Mouse (Mus musculus): Measurements from ENCODE around the gene Fam155a. TPM values are rescaled to one million over a fixed set of nuclear protein-coding genes. Genes with fewer than 3 reads are reported as not detected.

The Fam155a gene
- polyA plus RNA-seq, 1 experiment from 2014 or later: 12.6 TPM

DNA sequence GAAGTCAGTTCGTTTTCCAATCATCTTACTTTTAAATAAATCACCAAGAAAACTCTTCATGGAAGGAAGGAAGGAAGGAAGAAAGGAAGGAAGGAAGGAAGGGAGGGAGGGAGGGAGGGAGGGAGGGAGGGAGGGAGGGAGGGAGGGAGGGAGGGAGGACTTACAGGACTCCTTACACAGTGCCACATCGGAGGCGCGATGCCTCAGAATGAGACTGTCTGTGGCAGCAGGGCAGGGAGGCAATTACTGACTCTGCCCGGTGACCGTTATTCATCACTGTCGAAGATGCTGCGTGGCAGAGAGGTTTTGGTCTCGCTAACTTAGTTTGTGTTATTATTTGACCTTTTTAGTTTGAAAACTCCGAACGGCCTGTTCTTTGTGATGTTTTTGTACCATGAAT lies 312.3 kb downstream of the Fam155a start:
- H3K36me3 ChIP-seq: no peaks in the 10 kb centered on the region
- WGBS: 69% methylated on average over 11 of the region's 11 CpGs
- ATAC-seq (ENCODE audit: low FRiP score): no peak

DNA sequence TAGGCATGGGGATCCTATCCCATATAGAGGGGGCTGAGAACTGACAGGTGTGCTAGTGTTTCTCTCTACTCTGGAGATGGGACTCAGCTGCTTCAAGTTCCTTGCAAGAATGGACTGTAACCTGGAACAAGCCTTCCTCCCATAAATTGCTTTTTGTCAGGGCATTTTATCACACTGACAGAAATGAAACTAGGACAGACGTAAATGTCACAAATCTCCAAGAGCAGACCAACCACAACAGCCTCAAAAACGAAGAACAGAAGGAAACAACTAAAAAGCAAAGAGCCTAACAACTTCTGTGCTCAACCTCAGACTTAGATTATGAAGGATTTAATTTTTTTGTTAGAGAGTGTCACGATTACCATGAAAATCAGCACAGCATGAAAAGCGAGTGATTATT lies 315.8 kb downstream of the Fam155a start:
- no peaks in the 10 kb centered on the region for H3K36me3 ChIP-seq
- H3K9me3 ChIP-seq (replicated peaks): no peaks in the 10 kb centered on the region
- no peak for ATAC-seq (ENCODE audit: low FRiP score)
- no peak overlapping the region for H3K4me2 ChIP-seq (replicated peaks)
- no peak overlapping the region for H3K4me3 ChIP-seq
- no peak overlapping the region for H3K9ac ChIP-seq
- no peaks in the 10 kb centered on the region for H3K27me3 ChIP-seq
- WGBS: 80% methylated on average over 4 of the region's 4 CpGs
- H3K27ac ChIP-seq: no peak overlapping the region
- H3K4me1 ChIP-seq: no peaks in the 10 kb centered on the region

More for the DNA sequence above, 312.3 kb downstream of the Fam155a start:
- no peaks in the 10 kb centered on the region for H3K9me3 ChIP-seq (replicated peaks)
- no peak overlapping the region for H3K4me3 ChIP-seq
- no peak overlapping the region for H3K27ac ChIP-seq
- no peak overlapping the region for H3K9ac ChIP-seq
- H3K4me1 ChIP-seq: no peaks in the 10 kb centered on the region
- no peak overlapping the region for H3K4me2 ChIP-seq (replicated peaks)
- H3K27me3 ChIP-seq: no peaks in the 10 kb centered on the region

DNA sequence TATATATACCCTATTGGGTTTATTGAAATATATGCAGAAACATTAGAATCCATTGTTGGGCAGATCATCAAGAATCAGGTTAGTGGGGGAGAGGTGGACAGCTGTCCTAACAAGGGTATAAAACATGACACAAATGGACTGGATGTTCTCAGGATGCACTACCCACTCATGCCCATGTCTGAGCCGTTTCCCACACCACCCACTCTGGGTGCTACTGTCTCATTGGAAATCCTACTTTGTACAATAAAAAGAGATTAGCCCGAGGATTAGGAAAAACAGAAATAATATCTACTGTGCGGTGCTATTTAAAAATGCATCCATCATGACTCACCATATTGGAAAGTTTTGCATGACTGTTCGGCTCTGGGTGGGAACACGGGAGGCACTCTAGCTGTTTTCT lies 317.2 kb downstream of the Fam155a start:
- Histone ChIP-seq H3K27me3 (no peaks in the 10 kb centered on the region), H3K9me3 (replicated peaks) (no peaks in the 10 kb centered on the region), H3K36me3 (no peaks in the 10 kb centered on the region), H3K4me3 (no peak overlapping the region), H3K9ac (no peak overlapping the region), H3K4me1 (peaks cover under 1% of the 10 kb centered on the region; the same call in 1 of the 2 replicates), H3K27ac (no peak overlapping the region), H3K4me2 (replicated peaks) (no peak overlapping the region)
- no peak for ATAC-seq (ENCODE audit: low FRiP score)
- 92% methylated on average over 5 of the region's 5 CpGs for WGBS

DNA sequence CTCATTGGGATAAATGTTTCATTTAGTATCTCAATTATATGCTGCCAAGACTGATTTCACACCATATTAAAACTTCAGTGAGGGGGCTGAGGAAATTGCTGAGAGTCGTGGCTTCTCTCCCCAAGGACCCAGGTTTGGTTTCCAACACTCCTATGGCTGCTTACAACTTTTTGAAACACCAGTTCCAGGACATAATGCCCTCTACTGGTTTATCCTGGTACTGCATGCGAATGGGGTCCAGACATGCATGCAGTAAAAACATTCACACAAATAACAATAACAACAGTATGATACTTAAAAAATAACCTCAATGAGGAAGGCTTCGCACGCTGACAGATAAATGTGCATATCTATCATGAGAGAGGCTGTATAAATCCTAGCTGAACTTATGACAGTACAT lies 319.4 kb downstream of the Fam155a start:
- Histone ChIP-seq H3K4me2 (replicated peaks) (no peak overlapping the region), H3K9me3 (replicated peaks) (no peaks in the 10 kb centered on the region), H3K27ac (no peak overlapping the region), H3K36me3 (no peaks in the 10 kb centered on the region), H3K9ac (no peak overlapping the region), H3K4me3 (no peak overlapping the region), H3K27me3 (no peaks in the 10 kb centered on the region), H3K4me1 (peaks cover 6% of the 10 kb centered on the region; the same call in 1 of the 2 replicates)
- WGBS: 61% methylated on average over 4 of the region's 4 CpGs
- no peak for ATAC-seq (ENCODE audit: low FRiP score)

DNA sequence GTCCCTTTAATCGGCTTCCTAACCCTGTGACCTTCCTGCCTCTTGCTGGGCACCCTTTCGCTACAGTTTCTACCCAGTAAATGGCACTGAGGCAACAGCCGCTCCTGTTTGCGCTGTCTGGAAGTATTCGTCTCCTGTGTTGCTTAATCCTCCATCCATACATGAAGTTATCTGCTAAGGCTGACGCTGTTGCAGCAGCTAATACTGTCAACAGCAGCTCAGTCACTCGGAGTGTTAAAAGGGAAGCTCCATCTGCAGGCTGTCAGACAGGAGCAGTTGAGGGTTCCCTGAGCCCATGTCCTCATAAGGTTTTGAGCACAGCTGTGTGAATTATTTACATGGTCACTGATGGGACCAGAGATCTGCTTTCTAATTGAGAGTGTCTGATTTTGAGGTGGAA lies 322.3 kb downstream of the Fam155a start:
- 72% methylated on average over 7 of the region's 7 CpGs for WGBS
- H3K9ac ChIP-seq: no peak overlapping the region

DNA sequence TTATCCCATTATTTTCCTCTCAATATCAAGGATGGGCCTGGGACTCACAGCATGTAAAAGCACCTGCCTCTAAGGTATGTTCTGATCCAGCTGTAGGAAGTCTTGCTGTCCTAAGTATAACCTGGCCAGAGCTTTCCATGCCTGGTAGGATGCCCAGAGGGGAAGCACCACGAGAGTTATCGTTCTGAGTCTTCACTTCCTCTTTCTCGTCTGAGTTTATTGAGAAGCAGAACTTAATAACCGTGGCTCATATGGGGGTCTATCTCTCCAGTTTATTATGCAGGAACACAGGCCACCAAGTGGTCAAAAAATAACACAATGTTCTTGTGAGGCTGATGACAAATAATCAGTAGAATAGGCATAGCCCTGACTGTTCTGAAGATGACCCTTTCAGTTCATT lies 333.1 kb downstream of the Fam155a start:
- WGBS: 91% methylated on average over 4 of the region's 4 CpGs
- no peaks in the 10 kb centered on the region for H3K9me3 ChIP-seq (replicated peaks)
- no peak overlapping the region for H3K4me3 ChIP-seq
- no peak overlapping the region for H3K4me2 ChIP-seq (replicated peaks)
- H3K27ac ChIP-seq: no peak overlapping the region
- no peaks in the 10 kb centered on the region for H3K27me3 ChIP-seq
- no peaks in the 10 kb centered on the region for H3K4me1 ChIP-seq
- H3K9ac ChIP-seq: no peak overlapping the region
- no peak for ATAC-seq (ENCODE audit: low FRiP score)
- no peaks in the 10 kb centered on the region for H3K36me3 ChIP-seq

More for the DNA sequence above, 322.3 kb downstream of the Fam155a start:
- Histone ChIP-seq H3K4me3 (no peak overlapping the region), H3K4me2 (replicated peaks) (no peak overlapping the region), H3K36me3 (no peaks in the 10 kb centered on the region), H3K4me1 (peaks cover 6% of the 10 kb centered on the region; the same call in 1 of the 2 replicates), H3K9me3 (replicated peaks) (no peaks in the 10 kb centered on the region), H3K27ac (no peak overlapping the region), H3K27me3 (no peaks in the 10 kb centered on the region)
- no peak for ATAC-seq (ENCODE audit: low FRiP score)

DNA sequence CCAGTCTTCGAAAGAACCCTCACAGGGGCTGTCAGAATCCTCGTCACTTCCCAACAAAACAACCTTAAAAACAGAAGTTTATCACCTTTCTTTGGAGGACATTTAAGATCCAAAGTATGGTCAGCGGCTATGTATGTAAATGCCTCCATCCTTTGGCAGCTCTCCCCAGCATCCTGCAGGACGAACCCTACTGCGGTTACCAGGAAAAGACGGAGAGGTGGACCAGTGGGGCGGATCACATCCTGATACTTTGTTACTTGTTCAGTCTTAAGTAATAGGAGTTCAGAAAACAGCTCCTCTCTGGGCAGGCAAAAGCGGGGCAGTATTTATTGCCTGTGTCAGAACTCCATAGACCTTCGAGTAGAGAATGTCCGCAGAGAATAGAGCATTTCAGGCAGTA lies 335.5 kb downstream of the Fam155a start:
- Histone ChIP-seq H3K4me3 (no peak overlapping the region), H3K9me3 (replicated peaks) (no peaks in the 10 kb centered on the region), H3K9ac (no peak overlapping the region), H3K27me3 (no peaks in the 10 kb centered on the region), H3K4me1 (no peaks in the 10 kb centered on the region; the same call in 1 of the 2 replicates), H3K27ac (no peak overlapping the region), H3K4me2 (replicated peaks) (no peak overlapping the region), H3K36me3 (no peaks in the 10 kb centered on the region)
- WGBS: 54% methylated on average over 10 of the region's 10 CpGs
- no peak for ATAC-seq (ENCODE audit: low FRiP score)

DNA sequence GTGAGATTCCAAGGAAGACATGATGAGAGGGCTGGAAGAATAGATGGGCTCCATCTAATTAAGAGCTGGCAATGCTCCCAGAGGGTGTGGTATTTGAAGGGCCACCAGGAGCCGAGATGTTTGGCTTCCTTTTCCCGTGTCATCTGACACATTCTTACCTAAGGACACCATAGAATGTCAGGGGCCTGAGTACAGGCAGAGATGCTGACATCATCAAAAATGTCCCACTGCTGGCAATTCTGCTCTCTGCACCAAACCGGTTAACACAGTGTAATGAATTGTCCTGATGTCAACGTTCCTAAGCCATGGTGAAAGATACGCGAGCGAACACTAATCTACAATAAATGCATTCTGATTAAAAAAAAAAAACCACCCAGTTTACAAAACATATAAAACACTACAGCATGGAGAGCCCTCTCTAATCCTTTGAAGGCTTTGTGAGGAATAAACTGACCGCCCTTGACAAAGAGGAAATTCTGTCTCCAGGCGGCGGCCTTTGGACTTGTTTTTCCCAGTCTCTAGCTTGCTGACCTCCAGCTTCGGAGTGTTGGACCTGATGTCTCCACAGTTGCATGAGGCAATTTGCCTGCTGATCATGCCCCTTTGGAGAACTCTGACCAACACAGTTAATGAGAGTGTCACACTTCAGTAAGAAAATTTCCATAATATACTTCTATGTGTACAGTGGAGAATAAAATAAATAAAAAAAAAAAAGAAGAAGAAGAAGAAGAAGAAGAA lies 338.2 kb downstream of the Fam155a start:
- no peak overlapping the region for H3K9ac ChIP-seq
- WGBS: 82% methylated on average over 11 of the region's 11 CpGs
- no peak for ATAC-seq (ENCODE audit: low FRiP score)
- H3K4me2 ChIP-seq (replicated peaks): no peak overlapping the region
- no peak overlapping the region for H3K27ac ChIP-seq
- no peaks in the 10 kb centered on the region for H3K27me3 ChIP-seq
- no peaks in the 10 kb centered on the region; the same call in 1 of the 2 replicates for H3K4me1 ChIP-seq
- H3K4me3 ChIP-seq: no peak overlapping the region
- H3K36me3 ChIP-seq: no peaks in the 10 kb centered on the region
- no peaks in the 10 kb centered on the region for H3K9me3 ChIP-seq (replicated peaks)

DNA sequence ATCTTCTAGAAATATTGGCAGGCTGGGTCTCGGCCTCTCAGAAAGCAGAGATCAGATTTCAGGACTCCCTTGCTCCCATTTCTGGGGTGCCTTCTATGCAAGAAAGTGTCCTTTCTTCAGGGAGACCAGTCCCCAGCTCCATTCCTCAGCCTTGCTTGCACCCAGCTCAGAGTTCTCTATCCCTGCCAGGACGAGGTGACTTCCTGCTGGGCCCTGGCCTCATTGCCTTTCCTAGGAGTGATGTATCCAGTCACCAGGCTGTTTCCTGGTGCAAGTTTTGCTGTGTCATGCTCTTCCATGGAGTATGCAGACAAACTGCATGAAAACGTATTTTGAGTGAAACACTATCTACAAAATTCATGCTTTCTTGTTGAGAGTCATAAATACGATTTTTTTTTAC lies 342.1 kb downstream of the Fam155a start:
- WGBS: 64% methylated on average over 4 of the region's 4 CpGs
- H3K36me3 ChIP-seq: no peaks in the 10 kb centered on the region
- H3K4me3 ChIP-seq: no peak overlapping the region
- ATAC-seq (ENCODE audit: low FRiP score): no peak
- H3K9ac ChIP-seq: no peak overlapping the region
- H3K9me3 ChIP-seq (replicated peaks): no peaks in the 10 kb centered on the region
- no peak overlapping the region for H3K4me2 ChIP-seq (replicated peaks)
- no peaks in the 10 kb centered on the region for H3K27me3 ChIP-seq
- no peak overlapping the region for H3K27ac ChIP-seq
- H3K4me1 ChIP-seq: no peaks in the 10 kb centered on the region; the same call in 1 of the 2 replicates

DNA sequence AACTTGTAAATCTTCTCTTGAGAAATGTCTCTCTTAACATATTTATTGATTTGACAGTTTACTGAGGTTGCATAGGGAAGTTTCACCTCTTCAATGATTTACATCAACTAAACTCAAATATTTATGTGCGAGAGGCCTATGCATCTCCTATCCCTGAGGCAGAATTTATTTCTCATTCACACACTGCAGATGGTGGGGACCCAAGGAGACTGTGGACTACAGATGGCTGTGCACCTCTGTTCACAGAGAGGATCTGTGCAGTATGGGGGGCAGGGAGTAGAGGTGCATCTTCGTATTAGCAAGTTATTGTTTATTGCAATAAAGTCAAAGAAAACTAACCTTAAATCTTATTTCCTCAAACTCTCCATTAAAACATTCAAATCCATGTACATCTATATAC lies 346.9 kb downstream of the Fam155a start:
- 87% methylated on average over 2 of the region's 2 CpGs for WGBS
- H3K4me2 ChIP-seq (replicated peaks): no peak overlapping the region
- no peak overlapping the region for H3K4me3 ChIP-seq
- H3K27me3 ChIP-seq: no peaks in the 10 kb centered on the region
- H3K4me1 ChIP-seq: no peaks in the 10 kb centered on the region
- no peak for ATAC-seq (ENCODE audit: low FRiP score)
- H3K9me3 ChIP-seq (replicated peaks): no peaks in the 10 kb centered on the region
- no peak overlapping the region for H3K9ac ChIP-seq
- no peaks in the 10 kb centered on the region for H3K36me3 ChIP-seq
- H3K27ac ChIP-seq: no peak overlapping the region

DNA sequence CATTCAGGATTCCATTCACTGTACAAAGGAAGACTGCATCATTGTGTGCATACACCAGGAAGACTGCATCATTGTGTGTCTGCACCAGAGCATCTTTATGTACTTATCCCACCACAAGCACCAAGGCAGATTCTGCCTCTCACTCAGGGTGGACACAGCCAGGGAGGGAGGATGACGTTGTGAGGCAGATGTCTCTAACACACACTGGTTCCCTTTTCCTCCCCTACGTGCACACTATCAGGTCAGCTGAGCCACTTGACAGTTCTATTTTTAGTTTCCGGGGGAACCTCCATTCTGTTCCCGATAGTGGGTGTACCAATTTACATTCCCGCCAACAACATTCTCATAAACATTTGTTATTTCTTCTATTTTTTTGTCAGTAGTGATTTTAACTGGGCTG lies 347.4 kb downstream of the Fam155a start:
- WGBS: 66% methylated on average over 5 of the region's 5 CpGs
- no peak overlapping the region for H3K27ac ChIP-seq
- no peak for ATAC-seq (ENCODE audit: low FRiP score)

DNA sequence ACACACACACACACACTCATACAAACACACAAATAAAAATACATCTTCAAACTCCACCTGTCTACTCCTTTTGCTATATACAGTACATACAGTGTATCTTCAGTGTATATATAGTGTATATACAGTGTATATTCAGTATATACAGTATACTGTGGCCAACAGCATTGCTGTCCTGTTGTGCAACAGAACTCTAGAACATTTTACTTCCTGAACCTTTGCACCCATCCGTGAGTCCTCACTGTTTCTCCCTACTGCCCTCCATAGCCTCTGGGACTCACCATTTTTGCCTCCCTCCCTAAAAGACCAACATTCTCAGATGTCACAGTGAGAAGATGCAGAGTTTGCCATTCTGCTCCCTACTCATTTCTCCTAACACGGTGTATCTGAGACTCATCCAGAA lies 347.8 kb downstream of the Fam155a start:
- Histone ChIP-seq H3K9me3 (replicated peaks) (no peaks in the 10 kb centered on the region), H3K4me2 (replicated peaks) (no peak overlapping the region), H3K27ac (no peak overlapping the region), H3K9ac (no peak overlapping the region), H3K4me1 (no peaks in the 10 kb centered on the region), H3K36me3 (no peaks in the 10 kb centered on the region), H3K27me3 (no peaks in the 10 kb centered on the region), H3K4me3 (no peak overlapping the region)
- WGBS: 83% methylated on average over 2 of the region's 2 CpGs
- ATAC-seq (ENCODE audit: low FRiP score): no peak

More for the DNA sequence above, 347.4 kb downstream of the Fam155a start:
- Histone ChIP-seq H3K27me3 (no peaks in the 10 kb centered on the region), H3K4me1 (no peaks in the 10 kb centered on the region), H3K9ac (no peak overlapping the region), H3K4me3 (no peak overlapping the region), H3K36me3 (no peaks in the 10 kb centered on the region), H3K9me3 (replicated peaks) (no peaks in the 10 kb centered on the region), H3K4me2 (replicated peaks) (no peak overlapping the region)
